Mouse (Mus musculus) MN1 (cell line): ENCODE measurements around the gene Sesn1.

Source experiments
- DNase-seq: peaks from one replicate; pipeline ENCODE4 v3.0.0-alpha.2; 2016; ENCODE audit warnings: low spot score

Sesn1 gene

GRCm38 (mm10) chr10:41912290-41912994, 102.7 kb downstream of the Sesn1 start:
- DNase-seq = no peak

- no peak for DNase-seq
These were observed 117.0 kb downstream of the Sesn1 start for GRCm38 (mm10) chr10:41926726-41927125.

GRCm38 (mm10) chr10:41930966-41931365, 121.2 kb downstream of the Sesn1 start:
- no peak for DNase-seq

- DNase-seq = no peak
These were observed 122.2 kb downstream of the Sesn1 start for GRCm38 (mm10) chr10:41931962-41932361.

- no peak for DNase-seq
These were observed 123.2 kb downstream of the Sesn1 start for GRCm38 (mm10) chr10:41932943-41933342.

GRCm38 (mm10) chr10:41933536-41933935, 123.8 kb downstream of the Sesn1 start:
- peak; percentile 74 for DNase-seq

GRCm38 (mm10) chr10:41934633-41935475, 125.1 kb downstream of the Sesn1 start:
- peak; percentile 97 for DNase-seq

GRCm38 (mm10) chr10:41935476-41935829, 125.7 kb downstream of the Sesn1 start:
- DNase-seq = peak; percentile 46

GRCm38 (mm10) chr10:41936100-41936499, 126.4 kb downstream of the Sesn1 start:
- DNase-seq = peak; percentile 25

GRCm38 (mm10) chr10:41937176-41937575, 127.4 kb downstream of the Sesn1 start:
- DNase-seq = no peak

- DNase-seq = no peak
These were observed 129.4 kb downstream of the Sesn1 start for GRCm38 (mm10) chr10:41939090-41939489.

GRCm38 (mm10) chr10:41952354-41952753, 142.6 kb downstream of the Sesn1 start:
- DNase-seq = peak; percentile 70

- DNase-seq = no peak
These were observed 143.3 kb downstream of the Sesn1 start for GRCm38 (mm10) chr10:41952850-41953527.

- DNase-seq = no peak
These were observed 143.8 kb downstream of the Sesn1 start for GRCm38 (mm10) chr10:41953528-41953864.

- no peak for DNase-seq
These were observed 147.9 kb downstream of the Sesn1 start for GRCm38 (mm10) chr10:41957421-41958225.
